Mouse (Mus musculus) lung, postnatal 0 days (tissue): ENCODE results near the gene Endou. TPM values are rescaled to one million over a fixed set of nuclear protein-coding genes. Genes with fewer than 3 reads are reported as not detected.
A peak's percentile ranks its signal among the peaks of the same experiment; 100 is the strongest.

Experiments used
- ATAC-seq: fragments of 200-750 bp; cut with Nextera tagmentation; 2 replicates; pipeline ENCODE4 v1.8.0; 2017; ENCODE audit warnings: moderate library complexity
- DNase-seq: peaks from one replicate; pipeline ENCODE4 v3.0.0-alpha.2; 2016; ENCODE audit warnings: low spot score
- H3K27ac ChIP-seq: fragments of 300-500 bp; sonication (generic); 2 replicates; pipeline ENCODE4 v1.5.1; 2014; ENCODE audit warnings: antibody characterized with exemption, mild to moderate bottlenecking, low read length, mixed read lengths
- H3K27me3 ChIP-seq: fragments of 300-500 bp; sonication (generic); replicated peaks from 2 replicates; pipeline ENCODE4 v1.6.1; 2014; ENCODE audit warnings: low read length, mixed read lengths; ENCODE audit not compliant: insufficient read depth
- H3K36me3 ChIP-seq: fragments of 300-500 bp; sonication (generic); 2 replicates; pipeline ENCODE4 v1.6.1; 2014; ENCODE audit warnings: low read length, mixed read lengths; ENCODE audit not compliant: insufficient read depth
- H3K4me1 ChIP-seq: fragments of 300-500 bp; sonication (generic); 2 replicates; pipeline ENCODE4 v1.6.1; 2014; ENCODE audit warnings: antibody characterized with exemption, low read depth, low read length, mixed read lengths; ENCODE audit not compliant: insufficient read depth
- H3K4me2 ChIP-seq: fragments of 300-500 bp; sonication (generic); replicated peaks from 2 replicates; pipeline ENCODE4 v1.6.1; 2014; ENCODE audit warnings: low read depth, mild to moderate bottlenecking, low read length, moderate library complexity, mixed read lengths
- H3K4me3 ChIP-seq: fragments of 300-500 bp; sonication (generic); 2 replicates; pipeline ENCODE4 v1.5.1; 2014; ENCODE audit warnings: low read depth, low read length
- H3K9ac ChIP-seq: fragments of 300-500 bp; sonication (generic); replicated peaks from 2 replicates; pipeline ENCODE4 v1.6.1; 2014; ENCODE audit warnings: low read depth, mild to moderate bottlenecking
- H3K9me3 ChIP-seq: fragments of 300-500 bp; sonication (generic); 2 replicates; pipeline ENCODE4 v1.6.1; 2016; ENCODE audit warnings: low read length, mixed read lengths
- CTCF ChIP-seq: IDR thresholded peaks from 2 replicates; pipeline ENCODE4 v1.5.1; 2016; ENCODE audit warnings: antibody characterized with exemption, mild to moderate bottlenecking
- EP300 ChIP-seq: IDR thresholded peaks from 2 replicates; pipeline ENCODE4 v1.6.1; 2016; ENCODE audit warnings: antibody characterized with exemption, mild to moderate bottlenecking, control low read depth
- WGBS: fragments of 180-500 bp; shearing (Covaris S2); extraction: QIAGEN DNeasy Blood & Tissue Kit; methylation state at CpG from one replicate; pipeline ENCODE4 v1.1.7; 2014; 5-methylcytosine and 5-hydroxymethylcytosine counted together
- polyA plus RNA-seq: library from polyadenylated mRNA; unstranded; fragments of >200 nt; fragmentation: Nextera tagmentation; extraction: Ambion mirVana; gene quantifications from 2 replicates; pipeline ENCODE4 v1.2.1, GENCODE M21; 2015

Gene Endou
- polyA plus RNA-seq, 1 experiment from 2014 or later = 2.1 TPM

DNA sequence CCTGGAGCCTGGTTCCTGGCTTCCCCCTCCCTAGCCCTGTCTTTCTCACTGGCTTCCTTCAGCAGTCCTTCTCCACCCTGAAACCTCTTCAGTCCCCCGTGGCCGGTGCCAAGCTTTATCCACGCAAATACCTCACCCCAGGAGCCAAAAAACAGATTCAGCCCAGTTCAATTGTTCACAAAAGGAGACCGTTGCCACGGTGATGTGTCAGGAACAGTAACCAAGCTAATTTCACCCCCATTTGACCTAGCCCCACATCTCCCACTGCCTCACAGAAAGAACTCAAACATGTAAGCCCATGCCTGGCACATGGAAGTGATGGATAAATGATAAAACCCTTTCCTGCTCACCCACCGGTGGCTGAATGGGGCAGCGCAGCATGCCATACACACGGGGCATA is 35.1 kb upstream of the Endou start:
- H3K4me3 ChIP-seq = peak overlapping the region; percentile 55
- H3K4me1 ChIP-seq = peaks cover 10% of the 10 kb centered on the region
- no peaks in the 10 kb centered on the region for H3K36me3 ChIP-seq
- TF ChIP-seq EP300 (no peak), CTCF (no peak)
- H3K4me2 ChIP-seq = peak overlapping the region; percentile 69
- no peaks in the 10 kb centered on the region for H3K27me3 ChIP-seq
- H3K9ac ChIP-seq = peak overlapping the region; percentile 55
- H3K9me3 ChIP-seq = no peaks in the 10 kb centered on the region
- ATAC-seq (no peak), DNase-seq (no peak)
- peak overlapping the region; percentile 81 for H3K27ac ChIP-seq
- 24% methylated on average over 8 of the region's 8 CpGs for WGBS

DNA sequence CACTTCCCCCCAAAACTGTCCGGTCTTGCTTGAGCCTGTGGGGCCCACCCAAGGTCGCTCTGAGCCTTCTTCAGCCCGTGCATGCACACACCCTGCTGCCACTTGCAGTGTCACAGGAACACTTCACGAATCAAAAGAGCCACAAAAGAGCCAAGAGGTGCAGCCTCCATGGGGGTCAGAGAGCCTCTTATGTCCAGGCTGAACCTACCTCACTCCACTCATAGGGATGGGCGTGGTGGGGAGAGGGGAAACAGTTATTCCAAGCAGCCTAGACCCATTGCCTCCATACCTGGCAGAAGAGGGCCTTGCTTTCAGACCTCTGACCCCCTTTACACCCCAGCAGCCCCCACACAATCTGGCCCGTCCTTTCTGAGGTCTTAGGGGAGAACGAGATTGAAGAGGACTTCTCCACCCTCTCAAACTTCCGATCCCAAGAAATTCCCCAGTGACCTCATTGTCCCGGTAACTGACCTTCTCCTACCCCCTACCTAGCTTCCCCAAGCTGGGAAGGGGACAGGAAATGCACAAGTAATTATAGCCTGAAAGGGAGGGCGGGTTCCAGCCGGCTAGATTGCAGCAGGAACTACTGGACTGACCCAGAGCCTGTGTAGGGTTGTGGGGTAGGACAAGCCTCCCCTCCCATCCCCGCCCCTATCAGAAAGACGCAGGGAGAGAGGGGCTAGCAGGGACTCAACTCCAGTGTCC is 34.1 kb upstream of the Endou start:
- H3K27ac ChIP-seq = peak overlapping the region; percentile 59
- peak; percentile 52 for DNase-seq
- peak overlapping the region; percentile 69 for H3K4me2 ChIP-seq
- 0 out of 2 replicates have a peak, but pooled peaks cover 3% of the 10 kb centered on the region for H3K36me3 ChIP-seq
- TF ChIP-seq CTCF (no peak), EP300 (no peak)
- no peaks in the 10 kb centered on the region for H3K27me3 ChIP-seq
- peak; percentile 4; the same call in 1 of the 2 replicates for ATAC-seq
- H3K4me3 ChIP-seq = peak overlapping the region; percentile 55
- H3K4me1 ChIP-seq = peaks cover 10% of the 10 kb centered on the region
- 27% methylated on average over 13 of the region's 13 CpGs for WGBS
- H3K9ac ChIP-seq = no peak overlapping the region; the same call in 1 of the 2 replicates
- no peaks in the 10 kb centered on the region for H3K9me3 ChIP-seq

DNA sequence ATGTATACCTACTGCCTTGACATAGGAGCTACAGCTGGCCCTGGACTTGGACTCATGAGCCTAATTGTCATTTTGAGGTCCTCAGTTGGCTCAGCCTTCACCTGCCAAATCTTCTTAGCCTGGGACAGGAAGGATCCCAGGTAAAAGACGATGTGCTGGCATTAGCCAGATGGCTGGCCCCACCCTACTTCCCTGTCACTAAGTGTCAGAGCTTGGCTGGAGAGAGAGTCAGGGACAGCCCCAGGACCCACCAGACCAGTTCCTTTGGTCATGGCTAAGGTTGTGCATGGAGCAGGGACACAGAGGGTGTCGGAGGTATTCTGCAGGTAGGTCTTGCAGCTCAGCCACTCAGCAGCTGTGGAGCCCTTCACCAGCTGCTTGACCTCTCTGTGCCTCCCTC is 33.4 kb upstream of the Endou start:
- TF ChIP-seq EP300 (no peak), CTCF (no peak)
- H3K9ac ChIP-seq = no peak overlapping the region
- 0 out of 2 replicates have a peak overlapping the region, but pooled peaks have one; percentile 69 for H3K4me2 ChIP-seq
- peaks cover 10% of the 10 kb centered on the region for H3K4me1 ChIP-seq
- no peaks in the 10 kb centered on the region for H3K9me3 ChIP-seq
- 50% methylated on average over 2 of the region's 2 CpGs for WGBS
- H3K27ac ChIP-seq = peak overlapping the region; percentile 51; the same call in 1 of the 2 replicates
- no peak overlapping the region for H3K4me3 ChIP-seq
- ATAC-seq (no peak), DNase-seq (peak; percentile 54)
- H3K27me3 ChIP-seq = no peaks in the 10 kb centered on the region
- H3K36me3 ChIP-seq = 0 out of 2 replicates have a peak, but pooled peaks cover 4% of the 10 kb centered on the region

DNA sequence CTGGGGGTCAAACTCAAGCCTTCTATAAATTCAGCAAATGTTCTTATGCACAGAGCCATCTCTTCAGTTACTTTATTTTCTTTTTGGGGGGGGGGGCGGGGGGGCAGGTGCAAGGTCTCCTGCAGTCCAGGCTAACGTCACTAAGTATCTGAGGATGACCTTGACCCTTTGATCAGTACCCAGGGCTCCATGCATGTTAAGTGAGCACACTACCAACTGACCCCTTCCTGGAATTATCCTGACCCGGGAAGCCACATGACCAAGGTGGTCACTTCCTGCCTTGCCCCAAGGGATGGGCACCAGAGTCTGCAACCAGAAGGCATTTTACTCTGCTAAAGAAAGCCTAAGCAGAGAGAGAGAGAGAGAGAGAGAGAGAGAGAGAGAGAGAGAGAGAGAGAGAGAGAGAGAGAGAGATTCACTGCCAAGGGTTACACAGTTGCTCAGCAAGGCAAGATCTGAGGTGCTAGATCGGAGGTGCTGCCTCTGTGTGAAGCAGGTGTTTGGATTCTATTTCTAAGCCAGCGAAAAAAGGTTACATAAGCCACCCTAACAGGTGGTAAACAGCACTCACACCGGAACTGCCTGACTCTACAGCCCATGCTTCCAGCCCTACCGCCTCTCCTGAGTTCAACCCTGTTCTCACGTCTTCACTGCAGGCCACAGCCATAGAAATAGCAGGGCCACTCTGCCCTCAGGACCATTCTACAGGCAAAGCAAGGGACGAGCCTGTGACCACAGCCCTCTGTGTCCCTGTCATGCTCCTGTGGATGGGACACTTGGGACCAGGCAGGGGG is 32.3 kb upstream of the Endou start:
- TF ChIP-seq EP300 (no peak), CTCF (no peak)
- no peak overlapping the region for H3K9ac ChIP-seq
- H3K36me3 ChIP-seq = peaks cover 10% of the 10 kb centered on the region; the same call in 1 of the 2 replicates
- 0 out of 2 replicates have a peak overlapping the region, but pooled peaks have one; percentile 26 for H3K27ac ChIP-seq
- 52% methylated on average over 9 of the region's 9 CpGs for WGBS
- ATAC-seq = no peak
- no peaks in the 10 kb centered on the region for H3K9me3 ChIP-seq
- no peak overlapping the region for H3K4me3 ChIP-seq
- H3K4me1 ChIP-seq = peaks cover 10% of the 10 kb centered on the region
- no peaks in the 10 kb centered on the region for H3K27me3 ChIP-seq
- no peak overlapping the region for H3K4me2 ChIP-seq
- no peak for DNase-seq

DNA sequence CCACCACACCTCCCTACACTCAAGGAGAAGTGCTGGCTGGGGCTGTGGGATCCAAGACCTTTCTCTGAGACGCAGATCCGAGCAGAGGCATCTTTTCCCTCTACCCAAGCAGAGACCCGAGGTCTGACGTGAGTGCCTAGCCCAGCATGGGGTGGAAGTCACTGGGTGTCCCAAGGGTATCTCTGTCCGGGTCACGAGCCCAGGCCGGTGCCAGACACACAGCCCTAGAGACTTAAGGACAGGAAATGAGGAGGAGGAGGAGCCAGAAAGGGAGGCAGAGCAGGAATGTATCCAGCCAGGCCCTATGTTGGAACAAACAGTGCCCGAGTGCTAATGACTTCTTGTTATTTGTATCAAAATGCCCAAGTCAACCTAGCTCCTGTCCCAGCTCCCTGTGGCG is 31.6 kb upstream of the Endou start:
- DNase-seq = peak; percentile 48

DNA sequence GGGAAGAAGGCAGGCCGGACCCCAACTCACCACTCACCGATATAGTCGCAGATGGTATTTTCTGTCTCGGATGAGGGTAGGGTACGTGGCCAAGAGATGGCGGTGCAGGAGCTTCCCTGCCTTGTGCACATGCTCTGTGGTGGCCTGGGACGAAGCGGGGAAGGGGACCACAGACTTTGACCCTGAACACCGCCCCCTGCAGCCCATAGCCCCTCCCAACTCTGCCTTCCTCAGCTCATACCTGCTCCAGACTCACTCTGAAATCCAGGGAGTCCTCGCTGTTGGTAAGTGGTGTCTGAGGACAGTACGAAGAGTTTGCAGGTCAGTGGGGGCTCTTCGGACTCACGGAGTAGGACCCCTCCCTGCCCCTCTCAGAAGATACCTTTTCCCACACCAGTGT is 30.3 kb upstream of the Endou start:
- H3K4me2 ChIP-seq = no peak overlapping the region

More for the DNA sequence above, 31.6 kb upstream of the Endou start:
- ATAC-seq = peak; percentile 13
- no peak overlapping the region for H3K4me2 ChIP-seq
- WGBS = 46% methylated on average over 9 of the region's 9 CpGs
- H3K27ac ChIP-seq = no peak overlapping the region
- peaks cover 10% of the 10 kb centered on the region for H3K4me1 ChIP-seq
- TF ChIP-seq EP300 (peak; percentile 7; the same call in 1 of the 2 replicates), CTCF (no peak)
- no peaks in the 10 kb centered on the region for H3K9me3 ChIP-seq
- H3K36me3 ChIP-seq = peaks cover 14% of the 10 kb centered on the region; the same call in 1 of the 2 replicates
- H3K27me3 ChIP-seq = no peaks in the 10 kb centered on the region
- no peak overlapping the region for H3K9ac ChIP-seq
- H3K4me3 ChIP-seq = no peak overlapping the region

More for the DNA sequence above, 30.3 kb upstream of the Endou start:
- DNase-seq (no peak), ATAC-seq (no peak)
- peaks cover 16% of the 10 kb centered on the region; the same call in 1 of the 2 replicates for H3K36me3 ChIP-seq
- TF ChIP-seq CTCF = peak; percentile 19; the same call in 1 of the 2 replicates
- no peak for TF ChIP-seq EP300
- 51% methylated on average over 13 of the region's 13 CpGs for WGBS
- no peak overlapping the region for H3K4me3 ChIP-seq
- H3K9ac ChIP-seq = no peak overlapping the region
- no peaks in the 10 kb centered on the region for H3K27me3 ChIP-seq
- H3K4me1 ChIP-seq = peaks cover 10% of the 10 kb centered on the region
- H3K27ac ChIP-seq = 0 out of 2 replicates have a peak overlapping the region, but pooled peaks have one; percentile 20
- H3K9me3 ChIP-seq = no peaks in the 10 kb centered on the region
